Mouse (Mus musculus) liver (tissue): Measurements from ENCODE around the gene Foxc2.

Experiments
- DNase-seq: peaks from one replicate; pipeline ENCODE4 v3.0.0-alpha.2; 2020; ENCODE audit warnings: mixed read lengths

The Foxc2 gene

DNA sequence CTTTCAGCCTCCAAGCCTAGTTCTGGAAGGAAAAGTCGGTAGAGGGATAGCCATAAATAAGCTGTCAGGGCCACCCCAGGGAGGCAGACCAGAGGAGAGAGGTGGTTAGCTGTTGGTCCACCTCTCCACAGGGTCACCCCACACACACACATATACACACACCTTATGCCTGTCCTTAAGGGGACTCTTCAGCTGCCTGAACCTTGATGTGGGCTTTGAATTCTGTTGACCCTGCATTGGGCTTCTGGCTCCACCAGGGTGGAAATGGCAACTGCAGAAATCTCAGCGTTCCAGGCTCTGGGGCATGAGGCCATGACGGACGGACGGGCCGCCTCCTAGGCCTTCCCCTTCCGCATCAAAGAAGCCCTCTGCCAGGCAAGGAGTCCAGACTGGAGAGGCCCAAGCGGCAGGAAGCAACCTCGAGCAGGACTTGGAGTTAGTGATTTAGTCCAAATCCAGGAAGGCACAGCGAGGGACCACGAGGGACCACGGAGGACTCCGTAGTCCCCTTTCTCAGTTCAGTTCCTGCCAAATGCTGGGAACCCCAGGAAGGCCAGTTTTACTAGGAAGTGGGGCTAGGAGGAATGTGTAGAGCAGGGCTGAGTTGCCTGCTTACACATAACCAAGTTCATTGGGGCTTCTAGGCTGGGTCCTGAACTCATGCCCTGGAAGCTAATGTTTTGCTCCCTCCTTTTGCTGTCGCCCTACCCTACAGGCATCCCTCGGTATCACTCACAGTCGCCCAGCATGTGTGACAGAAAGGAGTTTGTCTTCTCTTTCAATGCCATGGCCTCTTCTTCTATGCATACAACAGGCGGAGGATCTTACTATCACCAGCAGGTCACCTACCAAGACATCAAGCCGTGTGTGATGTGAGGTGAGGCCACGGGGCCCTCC, 29.7 kb upstream of the Foxc2 start:
- no peak for DNase-seq

DNA sequence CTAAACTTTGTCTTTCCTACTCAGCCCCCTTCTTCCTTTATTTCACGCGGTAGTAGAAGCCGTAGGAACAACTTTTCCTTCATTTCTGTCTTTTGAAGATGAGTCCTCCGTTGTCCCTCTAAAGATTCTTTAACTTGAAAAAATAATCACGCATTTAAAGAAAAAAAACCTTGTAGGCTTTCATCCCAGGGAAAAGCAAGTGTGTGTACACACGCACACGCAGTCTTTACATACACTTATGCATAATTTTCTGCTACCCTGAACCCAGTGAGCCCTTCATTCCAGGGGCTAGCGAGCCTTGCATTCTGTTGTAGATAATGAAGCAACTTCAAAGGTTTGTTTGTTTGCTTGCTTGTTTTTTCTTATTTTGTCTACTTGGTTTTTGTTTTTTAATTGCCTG, 27.7 kb upstream of the Foxc2 start:
- no peak for DNase-seq

DNA sequence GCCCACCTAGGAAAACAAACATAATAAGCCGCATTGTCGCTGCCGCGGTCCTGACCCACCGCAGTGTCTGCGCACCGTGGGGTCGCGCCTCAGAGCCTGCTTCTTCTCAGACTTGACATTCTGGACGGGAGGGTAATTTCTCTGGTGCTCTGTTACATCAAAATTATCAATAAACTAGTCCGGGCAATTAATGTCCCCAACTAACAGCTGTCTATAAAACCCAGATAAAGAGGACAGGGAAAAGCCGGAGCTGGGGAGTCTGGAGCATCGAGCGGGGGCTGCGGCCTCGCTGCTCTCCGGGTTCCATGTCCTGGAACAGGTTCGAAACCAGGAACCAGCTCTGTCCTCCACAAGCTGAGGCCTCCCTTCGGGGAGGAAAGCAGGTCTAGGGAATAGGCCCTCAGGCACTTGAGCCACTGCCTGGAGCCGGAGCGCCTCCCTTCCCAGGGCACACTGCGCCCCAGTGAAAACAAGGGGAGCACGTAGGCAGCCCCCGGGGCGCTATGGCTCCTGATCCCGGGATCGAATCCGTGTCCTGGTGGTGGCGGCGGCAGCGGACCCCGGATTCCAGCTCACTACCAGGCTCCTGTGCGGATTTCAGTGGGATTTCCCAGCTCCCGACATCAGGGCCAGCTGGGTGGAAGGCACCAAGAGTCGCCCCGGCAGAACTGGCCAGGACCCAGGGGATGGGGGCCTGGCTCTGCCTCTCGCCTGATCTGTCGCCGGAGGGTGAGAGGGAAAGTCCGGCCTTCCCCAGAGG, 26.9 kb upstream of the Foxc2 start:
- no peak for DNase-seq

DNA sequence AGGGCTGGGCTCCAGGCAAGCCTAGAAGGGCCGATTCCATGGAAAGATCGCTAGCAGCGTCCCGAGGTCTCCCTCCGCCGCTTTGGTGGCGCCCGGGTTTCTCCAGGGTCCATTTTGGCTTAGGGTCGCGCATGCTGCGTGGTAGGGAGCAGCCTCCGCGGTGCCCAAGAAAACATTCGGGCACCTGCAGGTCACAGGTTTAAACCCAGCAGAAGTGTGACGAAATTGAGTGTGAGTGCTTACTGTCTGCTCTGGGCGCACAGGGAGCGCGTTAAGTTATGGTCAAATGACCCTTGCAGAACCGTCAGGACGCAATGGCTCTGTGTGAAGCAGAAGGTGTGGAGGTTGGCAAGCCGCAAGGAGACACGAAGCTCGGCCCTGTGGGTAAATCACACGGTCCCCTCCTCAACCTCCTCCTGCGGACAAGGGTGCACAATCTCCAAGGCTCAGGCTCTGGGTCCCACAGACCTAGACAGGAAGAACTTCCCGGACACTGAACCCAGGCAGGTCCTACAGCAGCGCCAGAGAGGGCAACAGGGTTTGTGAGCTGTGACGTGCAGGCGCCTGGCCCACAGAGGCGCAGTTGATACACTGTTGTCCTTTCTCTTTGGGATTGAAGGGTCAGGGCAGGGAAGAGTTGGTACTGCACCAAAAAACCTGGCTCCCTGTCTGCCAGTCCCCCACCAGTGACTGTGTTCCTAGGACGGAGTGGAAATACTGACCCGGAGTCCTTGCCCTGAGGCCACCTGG, 26.2 kb upstream of the Foxc2 start:
- DNase-seq: no peak

DNA sequence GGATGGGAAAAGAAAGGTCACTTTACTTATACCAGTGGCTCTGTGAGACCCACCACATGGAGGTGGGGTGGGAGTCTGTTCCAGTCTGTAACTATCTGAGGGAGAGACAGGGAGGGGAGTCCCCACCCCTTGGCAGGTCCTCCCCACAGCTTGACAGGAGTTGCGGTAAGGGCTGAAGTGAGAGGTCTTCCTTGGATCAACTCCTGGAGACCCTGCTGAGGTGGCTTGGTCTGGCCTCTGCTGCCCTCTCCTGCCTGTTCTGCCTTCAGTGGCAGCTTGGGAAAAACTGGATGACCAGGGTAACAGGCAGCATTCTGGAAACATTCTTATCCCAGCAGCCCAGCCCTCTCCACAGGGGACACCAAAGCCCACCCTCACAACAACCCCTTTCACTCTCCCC, 25.3 kb upstream of the Foxc2 start:
- DNase-seq: no peak

DNA sequence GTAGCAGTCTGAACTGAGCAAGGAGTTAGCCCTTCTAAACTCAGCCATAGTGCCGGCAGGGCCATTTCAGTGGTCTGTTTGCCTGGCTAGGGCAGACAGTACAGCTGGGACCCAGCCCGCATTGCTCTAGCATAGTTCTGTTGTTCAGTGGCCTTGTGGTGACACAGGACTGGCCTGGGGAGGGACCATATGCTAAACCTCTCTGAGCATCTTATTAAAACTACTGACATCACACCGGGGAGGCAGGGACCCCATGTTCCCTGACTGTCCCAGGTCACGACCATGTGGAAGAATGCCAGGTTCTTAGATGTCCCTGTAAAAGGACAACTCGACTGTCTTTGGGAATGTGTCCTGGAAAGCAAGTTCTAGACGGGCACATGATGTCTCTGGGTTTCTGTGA, 23.8 kb upstream of the Foxc2 start:
- DNase-seq: no peak

DNA sequence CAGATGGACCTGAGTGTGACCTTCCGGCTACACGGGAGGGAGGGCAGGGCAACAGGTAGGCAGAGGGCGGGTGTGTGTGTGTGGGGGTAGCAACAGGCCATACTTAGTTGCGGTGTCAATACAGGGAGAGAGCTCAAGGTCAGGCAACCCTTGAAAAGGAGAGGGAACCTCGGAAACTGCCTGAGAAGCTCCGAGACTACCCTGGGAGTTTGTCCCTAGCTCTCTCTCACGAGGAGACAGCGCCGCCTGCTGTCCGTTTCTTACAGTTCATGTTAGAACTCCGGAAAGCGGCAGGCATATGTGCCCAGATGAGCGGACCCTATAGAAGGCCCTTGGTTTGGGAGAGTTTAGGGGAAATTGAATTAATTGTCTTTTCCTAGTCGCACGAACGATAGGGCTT, 23.3 kb upstream of the Foxc2 start:
- peak; percentile 83 for DNase-seq

DNA sequence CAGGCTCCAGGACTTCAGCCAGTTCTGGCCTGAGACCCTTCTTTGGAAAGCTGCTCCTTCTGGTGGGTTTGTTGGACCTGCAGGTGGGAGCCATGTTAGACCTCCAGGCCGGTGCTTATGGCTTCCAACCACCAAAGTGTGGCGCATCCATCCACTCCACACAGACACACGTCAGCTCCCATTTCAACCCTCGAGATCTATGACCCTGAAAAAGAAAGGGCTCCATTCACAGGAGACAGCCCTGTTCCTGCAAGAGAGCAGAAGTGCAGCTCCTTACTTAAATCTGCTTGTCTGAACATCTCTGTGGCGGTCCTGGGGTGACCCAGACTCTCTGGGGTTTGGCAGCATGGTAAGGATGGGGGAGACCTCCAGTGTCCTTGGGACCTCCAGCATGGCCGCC, 22.5 kb upstream of the Foxc2 start:
- DNase-seq: no peak

DNA sequence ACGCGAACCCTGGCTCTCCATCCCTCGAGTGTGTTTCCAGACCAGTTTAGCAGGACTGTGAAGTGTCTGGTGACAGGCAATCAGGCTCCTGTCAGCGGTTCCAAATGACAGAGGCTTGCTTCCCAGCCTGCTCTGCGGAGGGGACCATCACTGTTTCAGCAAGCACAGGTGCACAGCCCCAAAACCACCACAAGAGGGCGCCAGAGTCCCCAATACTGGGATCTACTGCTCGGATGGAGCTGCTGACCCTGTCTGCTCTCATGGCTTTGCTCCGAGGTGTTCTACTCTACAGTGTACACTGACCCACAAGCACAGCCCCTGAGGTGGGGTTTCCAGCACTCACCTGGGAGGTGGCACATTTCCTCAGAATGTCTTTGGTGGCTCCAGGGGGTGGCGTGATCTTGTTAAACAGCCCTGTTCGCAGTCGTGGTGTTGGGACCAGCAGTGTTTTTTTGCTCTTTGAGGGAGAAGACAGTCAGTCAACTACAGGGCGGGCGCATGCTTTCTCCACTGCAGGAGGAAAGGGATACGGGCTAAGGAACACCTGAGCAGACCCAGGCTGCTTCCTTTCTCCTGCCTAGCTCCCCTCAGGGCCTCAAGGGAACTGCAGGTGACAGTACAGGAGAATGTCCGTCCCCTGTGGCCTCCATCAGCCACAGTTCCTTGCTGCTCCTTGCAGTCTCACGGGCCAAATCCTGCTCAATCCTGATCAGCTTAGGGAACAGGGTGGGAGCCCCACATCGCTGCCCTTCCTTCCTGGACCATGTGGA, 11.7 kb upstream of the Foxc2 start:
- DNase-seq: peak; percentile 79

DNA sequence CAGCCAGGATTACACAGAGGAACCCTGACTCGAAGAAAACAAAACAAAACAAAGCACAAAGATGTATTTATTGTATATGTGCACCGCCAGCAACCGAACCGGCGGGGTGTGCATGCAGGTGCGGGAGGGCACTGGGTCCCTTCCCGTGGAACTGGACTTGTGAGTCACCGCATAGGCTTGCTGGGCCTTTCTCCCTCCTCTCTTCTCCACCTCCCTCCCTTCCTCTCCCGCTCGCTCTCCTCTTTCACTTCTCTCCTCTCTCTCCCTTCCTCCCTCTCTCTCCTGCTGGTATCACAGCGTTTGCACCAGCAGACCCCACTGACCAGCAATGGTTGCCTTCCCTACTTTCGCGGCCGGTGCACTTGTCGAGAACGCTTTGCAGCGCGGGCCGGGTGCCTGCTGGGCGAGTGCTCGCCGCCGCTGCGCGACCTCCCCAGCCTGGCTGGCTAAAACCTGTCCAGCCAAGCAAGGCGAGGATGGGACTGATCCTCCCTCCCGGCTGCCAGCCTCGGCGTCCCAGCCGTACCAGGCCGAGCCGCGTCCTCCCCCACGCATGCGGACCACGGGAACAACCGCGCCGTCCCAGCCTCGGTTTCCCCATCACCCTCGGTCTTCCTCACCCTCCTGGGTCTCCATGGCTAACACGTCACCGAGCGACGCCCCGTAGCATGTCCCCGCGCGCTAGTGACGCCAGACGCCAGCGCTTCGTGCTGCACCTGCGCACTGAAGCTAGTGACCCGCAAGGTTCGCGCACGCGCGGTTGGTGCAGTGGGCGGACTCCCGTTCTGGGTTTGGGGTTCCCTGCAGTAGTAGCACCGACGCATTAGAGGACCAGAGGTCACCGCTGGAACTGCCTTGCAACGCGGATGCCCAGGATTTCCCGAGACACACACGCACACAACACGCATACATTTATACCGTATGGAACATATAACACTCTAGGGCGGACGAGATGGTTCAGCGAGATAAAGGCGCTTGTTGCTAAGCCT, 8.0 kb upstream of the Foxc2 start, which contains the start of gene Mthfsd:
Gene Mthfsd (minus strand): TSS at position 725 of the 989 bp plus-strand sequence.
- DNase-seq: peak; percentile 97

DNA sequence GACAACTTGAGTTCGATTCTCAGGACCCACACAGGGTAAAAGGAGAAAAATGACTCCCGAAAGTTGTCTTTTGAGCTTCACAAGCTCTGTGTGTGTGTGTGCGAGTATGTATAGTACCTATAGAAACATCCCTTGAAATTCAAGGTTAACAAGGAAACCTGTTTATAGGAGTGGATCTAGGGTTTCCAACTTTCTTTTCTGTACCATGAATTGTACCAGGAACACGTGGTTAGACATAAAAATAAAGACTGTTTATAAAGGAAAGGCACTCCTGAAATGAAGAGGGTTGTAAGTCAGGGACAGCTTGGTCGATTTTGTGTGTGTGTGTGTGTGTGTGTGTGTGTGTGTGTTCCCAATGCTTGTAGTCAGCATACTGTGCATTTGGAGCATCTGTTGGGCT, 7.3 kb upstream of the Foxc2 start:
- no peak for DNase-seq

DNA sequence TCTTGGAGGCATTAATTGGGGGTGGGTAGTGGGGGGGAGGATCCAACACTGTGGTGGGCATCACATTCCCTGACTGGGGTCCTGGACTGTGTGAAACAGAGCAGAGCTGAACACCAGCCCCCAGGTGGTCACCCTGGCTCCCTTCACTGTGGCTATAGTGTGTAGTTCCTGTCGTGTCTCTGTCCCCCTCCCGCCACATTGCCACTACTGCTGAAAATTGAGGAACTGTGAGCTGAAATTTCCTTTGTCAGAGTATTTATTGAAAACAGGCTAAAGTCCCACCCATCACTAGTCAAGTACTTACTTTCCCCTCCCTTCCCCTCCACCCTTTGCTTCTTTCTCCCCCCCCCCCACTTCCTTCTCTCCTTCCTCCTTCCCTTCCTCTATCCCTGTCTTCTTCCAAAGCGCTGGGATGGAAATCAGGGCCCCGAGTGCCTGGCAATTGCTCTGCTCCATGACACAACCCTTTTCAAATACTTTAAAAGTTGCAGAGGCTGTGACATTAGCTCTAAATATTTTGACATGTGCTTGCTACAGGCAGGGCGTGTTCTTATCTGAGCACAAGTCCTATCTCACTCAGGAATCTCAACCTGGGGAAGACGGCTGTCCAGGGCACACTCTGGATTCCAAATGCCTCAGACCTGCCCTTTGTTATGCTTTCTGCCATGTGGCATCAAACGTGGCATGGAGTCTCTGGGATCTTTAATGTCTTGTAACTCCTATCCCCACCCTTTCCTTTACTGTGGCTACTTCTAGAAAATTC, 4.6 kb upstream of the Foxc2 start:
- no peak for DNase-seq

DNA sequence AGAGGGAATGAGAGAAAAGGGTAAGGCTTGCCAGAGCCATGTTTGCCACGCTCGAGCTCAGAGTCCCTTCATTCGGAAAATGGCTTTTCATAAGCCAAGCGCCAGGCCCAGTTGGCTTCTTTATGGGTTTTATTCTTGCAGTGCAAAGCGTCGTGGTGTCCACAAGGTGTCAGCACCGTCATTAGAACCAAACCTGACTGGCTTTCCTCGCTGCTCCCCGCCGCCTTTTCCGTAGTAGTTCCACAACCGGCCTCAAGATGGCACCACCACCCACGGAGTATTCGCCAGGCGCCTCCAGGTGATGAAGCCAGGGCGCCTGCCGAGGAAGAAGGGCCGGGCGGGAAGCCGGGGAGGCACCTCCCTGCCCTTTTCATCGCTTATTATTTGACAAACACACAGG, 2.7 kb upstream of the Foxc2 start:
- DNase-seq: peak; percentile 88

DNA sequence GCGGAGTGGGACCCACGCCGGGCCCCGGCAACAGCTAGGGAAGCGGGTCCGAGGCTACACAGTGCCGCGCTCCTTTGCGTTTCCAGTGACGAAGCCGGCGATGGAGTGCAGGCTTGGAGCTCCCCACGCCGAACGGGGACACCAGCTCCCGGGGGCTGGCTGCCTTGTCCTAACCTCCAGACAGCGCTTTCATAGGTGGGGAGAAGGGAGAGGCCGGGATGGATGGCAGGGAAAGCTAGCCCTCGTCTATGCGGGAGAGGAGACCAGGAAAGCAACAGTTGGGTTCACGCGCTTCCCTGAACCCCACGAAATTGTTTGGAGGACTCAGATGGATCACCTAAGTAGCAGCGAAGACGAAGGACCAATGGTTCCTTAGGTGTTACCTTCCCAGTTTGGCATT, 835 bp upstream of the Foxc2 start:
- DNase-seq: no peak

DNA sequence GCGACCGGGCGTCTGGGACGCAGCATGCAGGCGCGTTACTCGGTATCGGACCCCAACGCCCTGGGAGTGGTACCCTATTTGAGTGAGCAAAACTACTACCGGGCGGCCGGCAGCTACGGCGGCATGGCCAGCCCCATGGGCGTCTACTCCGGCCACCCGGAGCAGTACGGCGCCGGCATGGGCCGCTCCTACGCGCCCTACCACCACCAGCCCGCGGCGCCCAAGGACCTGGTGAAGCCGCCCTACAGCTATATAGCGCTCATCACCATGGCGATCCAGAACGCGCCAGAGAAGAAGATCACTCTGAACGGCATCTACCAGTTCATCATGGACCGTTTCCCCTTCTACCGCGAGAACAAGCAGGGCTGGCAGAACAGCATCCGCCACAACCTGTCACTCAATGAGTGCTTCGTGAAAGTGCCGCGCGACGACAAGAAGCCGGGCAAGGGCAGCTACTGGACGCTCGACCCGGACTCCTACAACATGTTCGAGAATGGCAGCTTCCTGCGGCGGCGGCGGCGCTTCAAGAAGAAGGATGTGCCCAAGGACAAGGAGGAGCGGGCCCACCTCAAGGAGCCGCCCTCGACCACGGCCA, 717 bp downstream of the Foxc2 start:
- no peak for DNase-seq

DNA sequence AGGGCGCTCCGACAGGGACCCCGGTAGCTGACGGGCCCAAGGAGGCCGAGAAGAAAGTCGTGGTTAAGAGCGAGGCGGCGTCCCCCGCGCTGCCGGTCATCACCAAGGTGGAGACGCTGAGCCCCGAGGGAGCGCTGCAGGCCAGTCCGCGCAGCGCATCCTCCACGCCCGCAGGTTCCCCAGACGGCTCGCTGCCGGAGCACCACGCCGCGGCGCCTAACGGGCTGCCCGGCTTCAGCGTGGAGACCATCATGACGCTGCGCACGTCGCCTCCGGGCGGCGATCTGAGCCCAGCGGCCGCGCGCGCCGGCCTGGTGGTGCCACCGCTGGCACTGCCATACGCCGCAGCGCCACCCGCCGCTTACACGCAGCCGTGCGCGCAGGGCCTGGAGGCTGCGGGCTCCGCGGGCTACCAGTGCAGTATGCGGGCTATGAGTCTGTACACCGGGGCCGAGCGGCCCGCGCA, 1.2 kb downstream of the Foxc2 start:
- DNase-seq: no peak

DNA sequence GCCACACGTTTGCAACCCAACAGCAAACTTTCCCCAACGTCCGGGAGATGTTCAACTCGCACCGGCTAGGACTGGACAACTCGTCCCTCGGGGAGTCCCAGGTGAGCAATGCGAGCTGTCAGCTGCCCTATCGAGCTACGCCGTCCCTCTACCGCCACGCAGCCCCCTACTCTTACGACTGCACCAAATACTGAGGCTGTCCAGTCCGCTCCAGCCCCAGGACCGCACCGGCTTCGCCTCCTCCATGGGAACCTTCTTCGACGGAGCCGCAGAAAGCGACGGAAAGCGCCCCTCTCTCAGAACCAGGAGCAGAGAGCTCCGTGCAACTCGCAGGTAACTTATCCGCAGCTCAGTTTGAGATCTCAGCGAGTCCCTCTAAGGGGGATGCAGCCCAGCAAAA, 1.9 kb downstream of the Foxc2 start:
- no peak for DNase-seq

DNA sequence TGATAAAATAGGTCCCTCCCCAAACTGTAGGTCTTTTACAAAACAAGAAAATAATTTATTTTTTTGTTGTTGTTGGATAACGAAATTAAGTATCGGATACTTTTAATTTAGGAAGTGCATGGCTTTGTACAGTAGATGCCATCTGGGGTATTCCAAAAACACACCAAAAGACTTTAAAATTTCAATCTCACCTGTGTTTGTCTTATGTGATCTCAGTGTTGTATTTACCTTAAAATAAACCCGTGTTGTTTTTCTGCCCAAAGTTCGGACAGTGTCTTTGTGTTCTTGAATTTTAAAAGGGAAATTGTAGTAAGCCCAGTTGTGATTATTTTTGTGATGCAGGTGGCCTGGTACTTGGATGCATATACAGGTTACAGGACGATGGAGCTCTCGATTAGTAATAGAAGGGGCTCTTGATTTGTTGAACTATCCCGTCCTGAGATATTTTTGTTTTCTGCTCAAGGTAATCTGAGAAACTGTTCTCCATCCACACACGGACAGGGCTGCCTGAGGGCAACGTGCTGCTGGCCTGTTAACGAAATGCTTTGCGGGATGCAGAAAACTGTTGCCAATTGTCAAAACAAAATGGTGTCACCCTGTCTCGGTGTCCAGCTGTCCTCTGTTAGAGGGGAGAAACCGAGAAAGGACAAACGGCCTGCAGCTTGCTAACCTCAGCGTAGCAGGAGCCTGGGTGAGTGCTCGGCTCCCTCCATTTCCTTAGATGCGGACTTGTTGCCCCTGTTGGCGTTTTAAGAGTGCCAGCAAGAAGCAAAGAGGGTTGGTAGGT, 2.9 kb downstream of the Foxc2 start:
- no peak for DNase-seq
